Mouse (Mus musculus): ENCODE data around the gene Fgfr2.

Fgfr2 gene

GRCm38 (mm10) chr7:130786708-130787107, 2336.4 kb downstream of the Fgfr2 start:
- no peak for DNase-seq

GRCm38 (mm10) chr7:130785923-130786575, 2337.1 kb downstream of the Fgfr2 start:
- peak; percentile 73 for DNase-seq

GRCm38 (mm10) chr7:130782501-130783050, 2340.6 kb downstream of the Fgfr2 start:
- no peak for DNase-seq

GRCm38 (mm10) chr7:130780866-130781419, 2342.2 kb downstream of the Fgfr2 start:
- DNase-seq: no peak

- no peak for DNase-seq
Measured at GRCm38 (mm10) chr7:130773914-130774630, 2349.1 kb downstream of the Fgfr2 start, which contains the start of gene Btbd16. Btbd16 (plus strand) TSS chr7:130774069.

- DNase-seq: peak; percentile 63
Measured at GRCm38 (mm10) chr7:130773171-130773830, 2349.8 kb downstream of the Fgfr2 start.

- DNase-seq: peak; percentile 88
Measured at GRCm38 (mm10) chr7:130770707-130771106, 2352.4 kb downstream of the Fgfr2 start.

GRCm38 (mm10) chr7:130768151-130768550, 2355.0 kb downstream of the Fgfr2 start:
- no peak for DNase-seq

GRCm38 (mm10) chr7:130766411-130767170, 2356.6 kb downstream of the Fgfr2 start:
- no peak for DNase-seq

GRCm38 (mm10) chr7:130764160-130764559, 2359.0 kb downstream of the Fgfr2 start:
- DNase-seq: no peak

GRCm38 (mm10) chr7:130762071-130762897, 2360.9 kb downstream of the Fgfr2 start:
- DNase-seq: peak; percentile 80

GRCm38 (mm10) chr7:130757326-130757865, 2365.8 kb downstream of the Fgfr2 start:
- no peak for DNase-seq

- DNase-seq: no peak
Measured at GRCm38 (mm10) chr7:130756343-130756835, 2366.8 kb downstream of the Fgfr2 start.

- DNase-seq: peak; percentile 52
Measured at GRCm38 (mm10) chr7:130754790-130755189, 2368.4 kb downstream of the Fgfr2 start.

- no peak for DNase-seq
Measured at GRCm38 (mm10) chr7:130751678-130752077, 2371.5 kb downstream of the Fgfr2 start.

GRCm38 (mm10) chr7:130750752-130751490, 2372.2 kb downstream of the Fgfr2 start:
- DNase-seq: no peak

- DNase-seq: no peak
Measured at GRCm38 (mm10) chr7:130749165-130749564, 2374.0 kb downstream of the Fgfr2 start.

GRCm38 (mm10) chr7:130743239-130744025, 2379.7 kb downstream of the Fgfr2 start:
- DNase-seq: no peak

- DNase-seq: no peak
Measured at GRCm38 (mm10) chr7:130741099-130741498, 2382.1 kb downstream of the Fgfr2 start.
